Mouse (Mus musculus): ENCODE data around the gene Bptf. TPM values are rescaled to one million over a fixed set of nuclear protein-coding genes. Genes with fewer than 3 reads are reported as not detected.
"Not testable (repeated sequence)": the region's sequence is repeated elsewhere in the genome, so short reads cannot be mapped to it uniquely, and the experiment has no call there.

The Bptf gene
- polyA plus RNA-seq, 2 experiments: 38.4 to 49.1 TPM

- no peaks in the 10 kb centered on the region for H3K4me1 ChIP-seq (ENCODE audit: control insufficient read depth, insufficient read depth, low read length)
- no peak for ATAC-seq (ENCODE audit: low FRiP score, low read depth)
- no peak for TF ChIP-seq POLR2A (IDR thresholded peaks at IDR 0.05; ENCODE audit: borderline replicate concordance, extremely low read depth, insufficient read depth, insufficient read length)
- H3K4me2 ChIP-seq (replicated peaks; ENCODE audit: low read depth, low read length, severe bottlenecking): no peak overlapping the region
- 68% methylated on average over 3 of the region's 3 CpGs for WGBS
- no peaks in the 10 kb centered on the region for H3K27me3 ChIP-seq (ENCODE audit: control insufficient read depth, insufficient read depth, low read length)
- no peak for DNase-seq (ENCODE audit: low spot score)
- H3K4me3 ChIP-seq (replicated peaks; ENCODE audit: low read length): no peak overlapping the region
- no peaks in the 10 kb centered on the region for H3K9me3 ChIP-seq (ENCODE audit: control insufficient read depth, low read length)
- H3K9ac ChIP-seq (ENCODE audit: low read depth, low read length, severe bottlenecking): no peak overlapping the region
- H3K36me3 ChIP-seq (ENCODE audit: control insufficient read depth, insufficient read depth, low read length): no peaks in the 10 kb centered on the region
- no peak overlapping the region for H3K27ac ChIP-seq (replicated peaks; ENCODE audit: low read depth, low read length)
Observed at GRCm38 (mm10) chr11:107138633-107139032, 6.7 kb upstream of the Bptf start.

- no peak overlapping the region for H3K27ac ChIP-seq (replicated peaks; ENCODE audit: low read depth, low read length)
- no peak overlapping the region for H3K4me3 ChIP-seq (replicated peaks; ENCODE audit: low read length)
- H3K4me2 ChIP-seq (replicated peaks; ENCODE audit: low read depth, low read length, severe bottlenecking): no peak overlapping the region
- H3K36me3 ChIP-seq (ENCODE audit: control insufficient read depth, insufficient read depth, low read length): no peaks in the 10 kb centered on the region
- H3K27me3 ChIP-seq (ENCODE audit: control insufficient read depth, insufficient read depth, low read length): no peaks in the 10 kb centered on the region
- H3K4me1 ChIP-seq (ENCODE audit: control insufficient read depth, insufficient read depth, low read length): 0 out of 2 replicates have a peak, but pooled peaks cover 3% of the 10 kb centered on the region
- ATAC-seq (ENCODE audit: low FRiP score, low read depth) (no peak), DNase-seq (ENCODE audit: low spot score) (no peak)
- no peak overlapping the region for H3K9ac ChIP-seq (ENCODE audit: low read depth, low read length, severe bottlenecking)
- no peak for TF ChIP-seq POLR2A (IDR thresholded peaks at IDR 0.05; ENCODE audit: borderline replicate concordance, extremely low read depth, insufficient read depth, insufficient read length)
- WGBS: 88% methylated on average over 6 of the region's 6 CpGs
- no peaks in the 10 kb centered on the region for H3K9me3 ChIP-seq (ENCODE audit: control insufficient read depth, low read length)
Observed at GRCm38 (mm10) chr11:107137593-107137992, 5.7 kb upstream of the Bptf start.

GRCm38 (mm10) chr11:107136458-107136857 lies 4.5 kb upstream of the Bptf start:
- not testable (repeated sequence) for H3K4me2 ChIP-seq (replicated peaks; ENCODE audit: low read depth, low read length, severe bottlenecking); H3K27me3 ChIP-seq (ENCODE audit: control insufficient read depth, insufficient read depth, low read length); H3K4me1 ChIP-seq (ENCODE audit: control insufficient read depth, insufficient read depth, low read length); H3K27ac ChIP-seq (replicated peaks; ENCODE audit: low read depth, low read length); H3K9ac ChIP-seq (ENCODE audit: low read depth, low read length, severe bottlenecking); DNase-seq (ENCODE audit: low spot score); H3K9me3 ChIP-seq (ENCODE audit: control insufficient read depth, low read length); ATAC-seq (ENCODE audit: low FRiP score, low read depth); H3K36me3 ChIP-seq (ENCODE audit: control insufficient read depth, insufficient read depth, low read length); H3K4me3 ChIP-seq (replicated peaks; ENCODE audit: low read length)
- 95% methylated on average over 10 of the region's 10 CpGs for WGBS

- H3K4me2 ChIP-seq (replicated peaks; ENCODE audit: low read depth, low read length, severe bottlenecking): no peak overlapping the region
- H3K4me3 ChIP-seq (replicated peaks; ENCODE audit: low read length): no peak overlapping the region
- no peak overlapping the region for H3K27ac ChIP-seq (replicated peaks; ENCODE audit: low read depth, low read length)
- H3K9me3 ChIP-seq (ENCODE audit: control insufficient read depth, low read length): no peaks in the 10 kb centered on the region
- H3K4me1 ChIP-seq (ENCODE audit: control insufficient read depth, insufficient read depth, low read length): 0 out of 2 replicates have a peak, but pooled peaks cover 3% of the 10 kb centered on the region
- DNase-seq (ENCODE audit: low spot score) (no peak), ATAC-seq (ENCODE audit: low FRiP score, low read depth) (no peak)
- H3K27me3 ChIP-seq (ENCODE audit: control insufficient read depth, insufficient read depth, low read length): no peaks in the 10 kb centered on the region
- H3K9ac ChIP-seq (ENCODE audit: low read depth, low read length, severe bottlenecking): no peak overlapping the region
- TF ChIP-seq POLR2A (IDR thresholded peaks at IDR 0.05; ENCODE audit: borderline replicate concordance, extremely low read depth, insufficient read depth, insufficient read length): no peak
- WGBS: 54% methylated on average over 3 of the region's 3 CpGs
- H3K36me3 ChIP-seq (ENCODE audit: control insufficient read depth, insufficient read depth, low read length): no peaks in the 10 kb centered on the region
Observed at GRCm38 (mm10) chr11:107135741-107136140, 3.8 kb upstream of the Bptf start.

GRCm38 (mm10) chr11:107132426-107132825 lies 499 bp upstream of the Bptf start:
- Histone ChIP-seq H3K36me3 (ENCODE audit: control insufficient read depth, insufficient read depth, low read length) (no peaks in the 10 kb centered on the region), H3K4me3 (replicated peaks; ENCODE audit: low read length) (peak overlapping the region; percentile 79), H3K4me2 (replicated peaks; ENCODE audit: low read depth, low read length, severe bottlenecking) (peak overlapping the region; percentile 66), H3K9me3 (ENCODE audit: control insufficient read depth, low read length) (no peaks in the 10 kb centered on the region), H3K9ac (ENCODE audit: low read depth, low read length, severe bottlenecking) (peak overlapping the region; percentile 96), H3K27me3 (ENCODE audit: control insufficient read depth, insufficient read depth, low read length) (no peaks in the 10 kb centered on the region), H3K27ac (replicated peaks; ENCODE audit: low read depth, low read length) (peak overlapping the region; percentile 95), H3K4me1 (ENCODE audit: control insufficient read depth, insufficient read depth, low read length) (peaks cover 12% of the 10 kb centered on the region)
- DNase-seq (ENCODE audit: low spot score): peak; percentile 48
- peak; percentile 12 for ATAC-seq (ENCODE audit: low FRiP score, low read depth)
- no peak for TF ChIP-seq POLR2A (IDR thresholded peaks at IDR 0.05; ENCODE audit: borderline replicate concordance, extremely low read depth, insufficient read depth, insufficient read length)
- under 1% methylated on average over 16 of the region's 16 CpGs for WGBS
